Mouse (Mus musculus): ENCODE measurements at regions not wholly inside any gene's neighbourhood (a gene's known extent, or its start where the extent isn't known, plus 50 kb on each side); places are given as distances from the start of the nearest gene placed in this dataset.

DNA sequence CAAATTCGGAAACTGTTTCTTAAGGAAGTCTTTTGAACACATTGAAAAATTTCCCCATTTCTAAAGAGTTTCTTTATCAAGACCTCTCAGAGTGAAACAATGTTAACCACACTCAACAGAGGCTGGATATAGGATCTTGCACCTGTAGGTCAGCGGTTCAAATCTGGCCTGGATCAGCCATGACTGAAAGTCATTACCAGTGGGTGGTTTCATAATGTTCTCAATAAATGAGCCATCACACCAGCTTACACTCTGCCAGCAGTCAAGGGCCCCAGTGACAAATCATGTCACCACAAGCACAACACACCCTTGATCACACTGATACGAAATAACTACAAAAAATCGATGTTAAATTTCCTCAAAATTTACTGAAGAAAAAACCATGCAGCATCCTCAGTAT, 949.1 kb downstream of the Robo2 start:
- TF ChIP-seq MYOG (IDR thresholded peaks at IDR 0.05; ENCODE audit: control insufficient read depth, extremely low read depth, insufficient read length), result no peak
- TF ChIP-seq CTCF (IDR thresholded peaks at IDR 0.05; ENCODE audit: control insufficient read depth, insufficient read depth, insufficient read length), result no peak
- TF ChIP-seq MYOD1 (IDR thresholded peaks at IDR 0.05; ENCODE audit: control insufficient read depth, insufficient read length, low read depth), result no peak
